Mouse (Mus musculus) right cerebral cortex, adult 2 months (tissue): ENCODE data around the gene Npas2.

Experiments
- DNase-seq, 2 experiments: peaks; one replicate each; pipeline ENCODE4 v3.0.0; 2021 to 2022; ENCODE audit warnings: low spot score in 2 of 2

Gene Npas2

GRCm38 (mm10) chr1:39410085-39410821 lies 216.7 kb downstream of the Npas2 start:
- no peak for DNase-seq
